Mouse (Mus musculus) left cerebral cortex, postnatal 25 days (tissue): ENCODE measurements around the gene Zwilch. TPM values are rescaled to one million over a fixed set of nuclear protein-coding genes. Genes with fewer than 3 reads are reported as not detected.
"Not testable (repeated sequence)": the region's sequence is repeated elsewhere in the genome, so short reads cannot be mapped to it uniquely, and the experiment has no call there.

Source experiments
- DNase-seq, 2 experiments: peaks; one replicate each; pipeline ENCODE4 v3.0.0; 2022; ENCODE audit warnings: low spot score in 2 of 2, mixed read lengths in 1 of 2
- intact Hi-C: fragments of 180-260 bp; cut with DNase I; formaldehyde crosslinking; loops from one replicate; pipeline ENCODE4 v1.15.1; 2025
- total RNA-seq, 2 experiments: library from RNA; stranded (reverse); gene quantifications; 2 replicates each; pipeline ENCODE4 v1.2.3; 2021

Gene Zwilch
- total RNA-seq, 2 experiments from 2014 or later = 2.5 to 4.6 TPM

GRCm38 (mm10) chr9:64184166-64184840, 11.4 kb upstream of the Zwilch start:
- DNase-seq = peak in 1 of 2 experiments; percentile 39
- intact Hi-C loops = loop anchor here (10.0 kb wide), 1 partner anchor 750 kb away; no protein-coding TSS in a partner anchor

GRCm38 (mm10) chr9:64183295-64183694, 10.4 kb upstream of the Zwilch start:
- intact Hi-C loops = loop anchor here (10.0 kb wide), 1 partner anchor 752 kb away; no protein-coding TSS in a partner anchor
- DNase-seq = not testable (repeated sequence)

- intact Hi-C loops = loop anchor here (1.0 to 5.0 kb wide), 2 partner anchors 74 to 93 kb away; partner anchors contain the start of gene Map2k1
Measured at GRCm38 (mm10) chr9:64178974-64179646, 6.2 kb upstream of the Zwilch start, which contains the start of gene Snapc5. Snapc5 (plus strand) TSS chr9:64179274.

GRCm38 (mm10) chr9:64178610-64178973, 5.7 kb upstream of the Zwilch start:
- no peak for DNase-seq
- intact Hi-C loops = loop anchor here (5.0 kb wide), 1 partner anchor 94 kb away; no protein-coding TSS in a partner anchor

More at GRCm38 (mm10) chr9:64178974-64179646, 6.2 kb upstream of the Zwilch start, which contains the start of gene Snapc5:
- DNase-seq = peak; percentile 93 to 95

- intact Hi-C loops = loop anchor here (5.0 kb wide), 1 partner anchor 97 kb away; no protein-coding TSS in a partner anchor
- DNase-seq = no peak
Measured at GRCm38 (mm10) chr9:64175378-64175777, 2.5 kb upstream of the Zwilch start.

- no peak for DNase-seq
- intact Hi-C loops = loop anchor here (5.0 kb wide), 1 partner anchor 98 kb away; no protein-coding TSS in a partner anchor
Measured at GRCm38 (mm10) chr9:64174766-64175165, 1.9 kb upstream of the Zwilch start.

GRCm38 (mm10) chr9:64174341-64174740, 1.4 kb upstream of the Zwilch start:
- no peak for DNase-seq
- intact Hi-C loops = no loop called here

- intact Hi-C loops = no loop called here
- DNase-seq = no peak
Measured at GRCm38 (mm10) chr9:64173666-64174220, 839 bp upstream of the Zwilch start.

GRCm38 (mm10) chr9:64172145-64172815, 624 bp downstream of the Zwilch start:
- no peak for DNase-seq
- intact Hi-C loops = no loop called here

GRCm38 (mm10) chr9:64169967-64170366, 2.9 kb downstream of the Zwilch start:
- DNase-seq, intact Hi-C loops: not testable (repeated sequence)

- DNase-seq = no peak
- intact Hi-C loops = no loop called here
Measured at GRCm38 (mm10) chr9:64160471-64160870, 12.4 kb downstream of the Zwilch start.

GRCm38 (mm10) chr9:64156641-64157040, 16.3 kb downstream of the Zwilch start:
- no peak for DNase-seq
- intact Hi-C loops = no loop called here

GRCm38 (mm10) chr9:64139879-64140278, 33.0 kb downstream of the Zwilch start:
- intact Hi-C loops = loop anchor here (2.0 kb wide), 1 partner anchor 133 kb away; no protein-coding TSS in a partner anchor

GRCm38 (mm10) chr9:64138896-64139295, 34.0 kb downstream of the Zwilch start:
- DNase-seq = peak; percentile 52 to 59
- intact Hi-C loops = loop anchor here (2.0 kb wide), 1 partner anchor 134 kb away; no protein-coding TSS in a partner anchor

More at GRCm38 (mm10) chr9:64139879-64140278, 33.0 kb downstream of the Zwilch start:
- no peak for DNase-seq

GRCm38 (mm10) chr9:64131623-64132022, 41.3 kb downstream of the Zwilch start:
- no peak for DNase-seq
- intact Hi-C loops = no loop called here

- intact Hi-C loops = no loop called here
Measured at GRCm38 (mm10) chr9:64126121-64126520, 46.8 kb downstream of the Zwilch start.

GRCm38 (mm10) chr9:64125307-64125706, 47.6 kb downstream of the Zwilch start:
- no peak for DNase-seq
- intact Hi-C loops = no loop called here

More at GRCm38 (mm10) chr9:64126121-64126520, 46.8 kb downstream of the Zwilch start:
- DNase-seq = no peak

- DNase-seq, intact Hi-C loops: not testable (repeated sequence)
Measured at GRCm38 (mm10) chr9:64124846-64125245, 48.1 kb downstream of the Zwilch start.

- no peak for DNase-seq
- intact Hi-C loops = no loop called here
Measured at GRCm38 (mm10) chr9:64122601-64123000, 50.3 kb downstream of the Zwilch start.
